In the genomic region with DNA sequence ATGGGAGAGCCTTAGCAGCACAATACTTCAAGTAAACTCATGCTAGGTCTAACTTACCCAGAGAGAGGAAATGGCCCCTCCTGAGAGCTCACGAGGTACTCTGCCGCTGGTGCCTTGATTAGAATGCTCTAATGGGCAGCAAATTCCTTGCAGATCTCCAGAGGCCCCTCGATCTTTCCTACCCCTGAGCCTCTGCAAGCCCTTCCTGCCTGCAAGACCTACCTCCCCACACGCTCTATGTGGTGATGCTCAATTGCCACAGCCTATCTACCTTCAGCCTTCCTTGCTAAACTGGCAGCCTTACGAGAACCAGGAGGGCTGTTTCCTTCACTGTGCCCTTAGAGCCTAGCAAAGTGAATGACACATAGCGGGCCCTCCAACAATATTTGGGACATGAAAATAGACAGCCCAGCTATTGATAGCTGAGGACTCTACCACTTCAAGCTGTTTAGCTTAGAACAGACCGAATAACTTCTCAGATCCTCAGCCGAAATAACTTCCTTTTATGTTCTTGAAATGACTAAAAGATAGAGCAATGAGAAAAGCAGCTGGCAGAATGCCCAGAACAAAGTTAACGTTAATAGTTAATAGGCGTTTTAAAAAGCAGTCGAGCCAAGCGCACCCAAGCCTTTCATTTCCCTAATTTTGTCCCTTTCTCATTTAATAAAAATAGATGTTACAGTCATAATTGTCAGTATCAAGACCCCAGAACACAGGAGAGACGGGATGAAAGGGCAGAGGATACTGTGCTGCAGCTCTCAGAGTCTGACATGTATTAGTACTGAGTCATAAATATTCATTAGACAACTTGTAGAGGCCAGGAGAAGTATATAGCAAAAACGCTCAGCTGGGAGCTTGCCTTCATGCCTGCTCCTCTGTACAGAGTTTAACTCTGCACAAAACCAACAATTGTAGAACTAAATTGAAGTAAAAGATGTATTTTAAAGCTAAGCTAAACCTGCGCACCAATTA, we compare ENCODE assay signal across 8 mouse cellular contexts. TPM values are rescaled to one million over a fixed set of nuclear protein-coding genes. Genes with fewer than 3 reads are reported as not detected.
DNase-seq lines count a peak whose midpoint lies in the region; ATAC-seq and TF ChIP-seq lines count a peak whose summit lies in the region.

No protein-coding gene starts in this region.

- 15% methylated on average over 15 of the region's 15 CpGs for WGBS in spleen, adult 2 months
- 37% methylated on average over 15 of the region's 15 CpGs for WGBS in kidney, embryonic 16.5 days

- no peak overlapping the region for H3K9ac ChIP-seq in kidney, embryonic 16.5 days (replicated peaks; ENCODE audit: low read length)

- H3K4me1 ChIP-seq in spleen, adult 2 months (ENCODE audit: control insufficient read depth, insufficient read depth, insufficient read length): peaks cover 7% of the 10 kb centered on the region
- peaks cover 33% of the 10 kb centered on the region for H3K4me1 ChIP-seq in kidney, embryonic 16.5 days (ENCODE audit: insufficient read depth, low read length)

- no peaks in the 10 kb centered on the region for H3K27me3 ChIP-seq in spleen, adult 2 months (ENCODE audit: control insufficient read depth, insufficient read depth, low read length)
- no peaks in the 10 kb centered on the region for H3K27me3 ChIP-seq in kidney, embryonic 16.5 days (ENCODE audit: insufficient read depth, low read length)
- no peaks in the 10 kb centered on the region for H3K27me3 ChIP-seq in splenic B cell, adult 2 months (ENCODE audit: control insufficient read depth, insufficient read depth, low read length, poor library complexity, severe bottlenecking)

- H3K36me3 ChIP-seq in spleen, adult 2 months (ENCODE audit: control insufficient read depth, insufficient read depth, low read length): no peaks in the 10 kb centered on the region
- no peaks in the 10 kb centered on the region for H3K36me3 ChIP-seq in kidney, embryonic 16.5 days (ENCODE audit: insufficient read depth, low read length)
- H3K36me3 ChIP-seq in splenic B cell, adult 2 months (ENCODE audit: control insufficient read depth, insufficient read depth, low read length, poor library complexity, severe bottlenecking): no peaks in the 10 kb centered on the region

- DNase-seq in adrenal gland, adult 2 months: peak; percentile 29
- DNase-seq in adrenal gland, adult 18-20 months (ENCODE audit: low spot score in 2 of 2): no peak
- DNase-seq in spleen, adult 2 months (ENCODE audit: low read depth in 1 of 2, low spot score in 2 of 2): peak in 1 of 2 experiments; percentile 31
- no peak for DNase-seq in spleen, postnatal 14 days (ENCODE audit: low spot score in 2 of 2)
- peak; percentile 65 for DNase-seq in splenic B cell, adult 2 months (ENCODE audit: low read depth, low spot score)
- no peak for DNase-seq in cerebellum, adult 9-11 months
- DNase-seq in embryo, embryonic 10.5 days (ENCODE audit: low spot score): no peak

- no peak for TF ChIP-seq CTCF in spleen, adult 2 months (IDR thresholded peaks at IDR 0.05; ENCODE audit: extremely low read depth, insufficient read depth, insufficient read length, insufficient replicate concordance)

- peak overlapping the region; percentile 11; the same call in 1 of the 2 replicates for H3K4me2 ChIP-seq in kidney, embryonic 16.5 days (replicated peaks; ENCODE audit: low read depth, low read length)

- H3K27ac ChIP-seq in spleen, adult 2 months (ENCODE audit: insufficient read depth, low read length): peak overlapping the region; percentile 26
- H3K27ac ChIP-seq in kidney, embryonic 16.5 days (ENCODE audit: low read length): peak overlapping the region; percentile 43

- no peak overlapping the region for H3K4me3 ChIP-seq in spleen, adult 2 months (ENCODE audit: extremely low read depth, insufficient read depth, insufficient read length)
- H3K4me3 ChIP-seq in kidney, embryonic 16.5 days (ENCODE audit: low read length): no peak overlapping the region

- no peak for TF ChIP-seq POLR2A in spleen, adult 2 months (IDR thresholded peaks at IDR 0.05; ENCODE audit: low read depth, low read length)

- H3K9me3 ChIP-seq in kidney, embryonic 16.5 days (ENCODE audit: low read length): no peaks in the 10 kb centered on the region

- ATAC-seq in kidney, embryonic 16.5 days (ENCODE audit: low FRiP score, low TSS enrichment): no peak

RNA-seq across cellular contexts. Expression of gene Man1a2, which starts 17.9 kb away (rescaled TPM):
- total RNA-seq in adrenal gland, adult 2 months (2021): 100 to 1,000 TPM in 1 of 2 experiments, 10 to 100 TPM in 1; 82.9 to 115 TPM
- polyA plus RNA-seq in adrenal gland, adult 2 months (2012; rRNA removed): 32.3 and 39.0 TPM in 2 replicates
- total RNA-seq in adrenal gland, adult 18-20 months (2021): 100 to 1,000 TPM in 1 of 2 experiments, 10 to 100 TPM in 1; 81.8 to 117 TPM
- 4.4 and 20.9 TPM in 2 replicates for polyA plus RNA-seq in spleen, adult 2 months (2012; rRNA removed)
- 43.7 and 48.1 TPM in 2 replicates for polyA plus RNA-seq in kidney, embryonic 16.5 days (2015; fragmentation: Nextera tagmentation; extraction: Ambion mirVana)

Comparison
In these comparisons a context has a peak if more than half of its experiments do, and no peak if none do; other contexts are left out.
1. DNase-seq: peak in adrenal gland, adult 2 months (single experiment) and splenic B cell, adult 2 months (single experiment); none in adrenal gland, adult 18-20 months (0 of 2), spleen, postnatal 14 days (0 of 2), cerebellum, adult 9-11 months (single experiment) and embryo, embryonic 10.5 days (single experiment).